Mouse (Mus musculus) embryonic fibroblast, embryonic 13.5 days (primary cell): ENCODE results near the gene Sox8. TPM values are rescaled to one million over a fixed set of nuclear protein-coding genes. Genes with fewer than 3 reads are reported as not detected.

Experiments
- H3K27ac ChIP-seq: 2 replicates; pipeline ENCODE4 v1.5.1; 2012; ENCODE audit warnings: low read length, control low read depth, inconsistent platforms; ENCODE audit not compliant: insufficient read depth
- H3K4me1 ChIP-seq: 2 replicates; pipeline ENCODE4 v1.6.1; 2011; ENCODE audit warnings: low read length; ENCODE audit not compliant: control insufficient read depth, insufficient read depth
- H3K4me3 ChIP-seq: 2 replicates; pipeline ENCODE4 v1.5.1; 2011; ENCODE audit warnings: mild to moderate bottlenecking, control low read depth, low read length; ENCODE audit not compliant: insufficient read depth
- CTCF ChIP-seq: IDR thresholded peaks from 2 replicates; pipeline ENCODE4 v1.5.1; 2011; ENCODE audit warnings: mild to moderate bottlenecking, control low read depth, low read length, moderate library complexity, borderline replicate concordance; ENCODE audit not compliant: insufficient read depth
- POLR2A ChIP-seq: IDR thresholded peaks from 2 replicates; pipeline ENCODE4 v1.6.1; 2011; ENCODE audit warnings: low read depth, mild to moderate bottlenecking, control low read depth, low read length, moderate library complexity
- polyA plus RNA-seq: library from polyadenylated mRNA; stranded (reverse); fragments of >200 nt; gene quantifications from 2 replicates; pipeline ENCODE4 v1.2.4, GENCODE M21; 2011; ENCODE audit warnings: low read depth; ENCODE audit not compliant: missing spikeins, insufficient read length

Gene Sox8
- 0.27 and 0.28 TPM in 2 replicates for polyA plus RNA-seq

- Histone ChIP-seq H3K4me3 (peak within 1 kb of the TSS; percentile 45), H3K27ac (no peak within 1 kb of the TSS), H3K4me1 (no peaks in the 10 kb centered on the region)
- TF ChIP-seq CTCF (no peak), POLR2A (peak; percentile 62)
Measured at GRCm38 (mm10) chr17:25570648-25571452, at the start of gene Sox8. Gene Sox8 (minus strand): TSS chr17:25570686.

- no peak overlapping the region for H3K27ac ChIP-seq
Measured at GRCm38 (mm10) chr17:25618508-25619056, 48.1 kb upstream of the Sox8 start.

GRCm38 (mm10) chr17:25614723-25615510 lies 44.4 kb upstream of the Sox8 start:
- H3K27ac ChIP-seq = no peak overlapping the region
- no peak overlapping the region for H3K4me3 ChIP-seq
- no peaks in the 10 kb centered on the region for H3K4me1 ChIP-seq
- no peak for TF ChIP-seq POLR2A
- no peak for TF ChIP-seq CTCF

More at GRCm38 (mm10) chr17:25618508-25619056, 48.1 kb upstream of the Sox8 start:
- TF ChIP-seq POLR2A (no peak), CTCF (no peak)
- no peaks in the 10 kb centered on the region for H3K4me1 ChIP-seq
- H3K4me3 ChIP-seq = no peak overlapping the region

- Histone ChIP-seq H3K4me1 (no peaks in the 10 kb centered on the region), H3K27ac (no peak overlapping the region), H3K4me3 (no peak overlapping the region)
- no peak for TF ChIP-seq CTCF
- no peak for TF ChIP-seq POLR2A
Measured at GRCm38 (mm10) chr17:25613323-25613722, 42.8 kb upstream of the Sox8 start.

GRCm38 (mm10) chr17:25612537-25612936 lies 42.1 kb upstream of the Sox8 start:
- TF ChIP-seq CTCF (no peak), POLR2A (no peak)
- Histone ChIP-seq H3K4me3 (no peak overlapping the region), H3K4me1 (no peaks in the 10 kb centered on the region), H3K27ac (no peak overlapping the region)

GRCm38 (mm10) chr17:25610151-25610550 lies 39.7 kb upstream of the Sox8 start:
- Histone ChIP-seq H3K27ac (no peak overlapping the region), H3K4me3 (no peak overlapping the region), H3K4me1 (no peaks in the 10 kb centered on the region)
- TF ChIP-seq POLR2A (no peak), CTCF (no peak)

GRCm38 (mm10) chr17:25609506-25609828 lies 39.0 kb upstream of the Sox8 start:
- Histone ChIP-seq H3K4me1 (no peaks in the 10 kb centered on the region), H3K27ac (no peak overlapping the region), H3K4me3 (no peak overlapping the region)
- no peak for TF ChIP-seq POLR2A
- no peak for TF ChIP-seq CTCF

- no peaks in the 10 kb centered on the region for H3K4me1 ChIP-seq
- no peak overlapping the region for H3K4me3 ChIP-seq
- no peak overlapping the region for H3K27ac ChIP-seq
- TF ChIP-seq POLR2A = no peak
- TF ChIP-seq CTCF = no peak
Measured at GRCm38 (mm10) chr17:25608821-25609505, 38.5 kb upstream of the Sox8 start.

GRCm38 (mm10) chr17:25608137-25608785 lies 37.8 kb upstream of the Sox8 start:
- H3K4me1 ChIP-seq = no peaks in the 10 kb centered on the region
- no peak overlapping the region for H3K4me3 ChIP-seq
- no peak overlapping the region for H3K27ac ChIP-seq
- no peak for TF ChIP-seq CTCF
- no peak for TF ChIP-seq POLR2A
